Mouse (Mus musculus) ES-CJ7 (cell line): ENCODE measurements around the gene Selenoi.

Experiments used
- DNase-seq: peaks from one replicate; pipeline ENCODE4 v3.0.0; 2011; ENCODE audit warnings: low read depth, low spot score

Gene Selenoi

DNA sequence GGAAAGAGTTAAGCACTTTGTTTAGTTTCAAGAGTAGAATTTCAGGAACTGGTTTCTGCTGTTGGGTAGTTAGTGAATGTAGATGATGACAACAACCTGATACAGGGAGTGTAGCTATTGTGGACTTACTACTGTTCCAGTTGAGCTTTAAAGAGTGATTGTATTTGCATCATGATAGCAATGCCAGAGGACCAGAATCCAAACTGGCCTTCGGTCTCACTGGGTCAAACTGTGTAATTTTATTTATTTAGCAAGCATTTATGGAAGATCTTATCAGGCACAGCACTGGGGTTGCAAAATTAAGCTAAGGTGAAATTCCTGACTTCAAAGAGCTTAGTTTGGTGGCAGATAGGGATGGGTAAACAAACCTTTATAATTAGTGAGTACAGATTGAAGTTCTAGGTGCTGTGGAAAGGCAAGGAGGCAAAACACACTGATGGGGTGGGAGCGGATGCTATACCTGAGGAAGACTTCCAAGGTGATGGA lies 3.3 kb downstream of the Selenoi start:
- no peak for DNase-seq

DNA sequence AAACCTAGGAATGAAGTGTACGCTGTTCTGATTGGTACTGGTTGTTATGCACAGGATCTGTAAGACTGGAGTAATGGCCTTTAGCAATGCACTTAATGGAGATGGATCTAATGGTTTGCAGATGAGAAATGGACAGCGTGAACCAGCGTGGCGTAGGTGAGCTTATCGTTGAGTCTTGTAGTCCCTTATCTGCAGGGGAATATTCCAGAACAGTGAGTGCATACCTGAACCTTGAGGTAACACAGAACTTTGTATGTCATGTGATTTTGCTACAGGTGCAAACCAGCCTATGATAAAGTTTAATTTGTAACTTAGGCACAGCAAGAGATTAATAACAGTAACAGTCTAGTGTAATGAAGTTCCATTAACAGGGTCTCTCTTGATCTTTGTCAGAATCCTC lies 6.2 kb downstream of the Selenoi start:
- DNase-seq = no peak

DNA sequence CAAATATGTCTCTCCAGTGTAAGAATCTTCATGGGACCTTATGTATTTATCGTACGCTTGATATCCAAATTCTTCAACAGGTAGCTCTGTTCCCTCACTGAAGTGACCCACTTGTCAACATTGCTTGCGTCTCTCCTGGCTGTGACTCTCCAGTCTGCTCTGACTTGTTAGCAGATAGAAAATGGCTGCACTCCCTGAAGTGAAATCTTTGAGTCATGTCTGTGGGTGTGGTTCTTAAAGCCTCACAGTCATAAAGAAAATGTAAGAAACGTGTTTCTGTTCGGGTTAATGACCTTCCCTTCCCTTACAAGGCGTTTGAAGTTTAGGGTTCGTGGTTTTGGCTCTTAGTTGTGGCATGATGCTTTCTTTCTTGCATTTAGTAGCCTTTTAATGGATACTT lies 8.2 kb downstream of the Selenoi start:
- no peak for DNase-seq

DNA sequence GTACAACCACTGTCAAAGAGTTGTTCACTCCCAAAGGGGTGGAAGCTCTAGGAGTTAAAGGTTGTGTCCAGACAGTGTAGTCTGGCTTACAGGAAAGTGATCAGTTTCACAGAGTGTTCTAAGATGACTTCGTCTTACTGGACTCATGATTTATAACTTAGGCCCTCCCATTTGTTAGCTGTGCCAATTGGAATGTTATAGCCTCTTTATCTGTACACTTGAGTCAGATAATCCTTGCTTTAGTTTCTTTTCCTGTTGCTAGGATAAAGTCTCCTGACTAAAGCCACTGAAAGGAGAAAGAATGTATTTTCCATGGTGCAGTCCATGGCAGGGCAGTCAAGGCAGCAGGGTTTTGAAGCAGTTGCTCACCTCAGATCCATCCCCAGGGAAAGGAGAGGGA lies 10.0 kb downstream of the Selenoi start:
- DNase-seq = no peak

DNA sequence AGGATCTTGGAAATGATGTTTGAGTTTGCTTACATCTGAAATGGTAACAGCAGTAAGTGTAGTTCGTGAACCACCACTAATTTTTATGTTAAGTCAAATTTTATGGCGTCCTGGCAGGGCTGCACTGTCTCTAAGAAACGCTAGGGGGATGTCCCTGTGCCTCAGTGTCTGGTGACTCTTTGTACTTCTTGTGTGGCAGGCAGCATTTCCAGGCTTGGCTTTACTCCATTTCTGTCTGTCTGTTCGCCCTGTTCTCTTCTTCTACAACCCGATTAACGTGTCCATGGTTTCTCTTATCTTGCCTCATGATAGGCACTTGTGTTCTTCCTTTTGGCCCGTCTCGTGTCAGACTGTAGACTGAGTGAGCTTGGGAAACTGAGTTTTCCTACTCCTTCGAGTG lies 11.4 kb downstream of the Selenoi start:
- DNase-seq = peak; percentile 57

DNA sequence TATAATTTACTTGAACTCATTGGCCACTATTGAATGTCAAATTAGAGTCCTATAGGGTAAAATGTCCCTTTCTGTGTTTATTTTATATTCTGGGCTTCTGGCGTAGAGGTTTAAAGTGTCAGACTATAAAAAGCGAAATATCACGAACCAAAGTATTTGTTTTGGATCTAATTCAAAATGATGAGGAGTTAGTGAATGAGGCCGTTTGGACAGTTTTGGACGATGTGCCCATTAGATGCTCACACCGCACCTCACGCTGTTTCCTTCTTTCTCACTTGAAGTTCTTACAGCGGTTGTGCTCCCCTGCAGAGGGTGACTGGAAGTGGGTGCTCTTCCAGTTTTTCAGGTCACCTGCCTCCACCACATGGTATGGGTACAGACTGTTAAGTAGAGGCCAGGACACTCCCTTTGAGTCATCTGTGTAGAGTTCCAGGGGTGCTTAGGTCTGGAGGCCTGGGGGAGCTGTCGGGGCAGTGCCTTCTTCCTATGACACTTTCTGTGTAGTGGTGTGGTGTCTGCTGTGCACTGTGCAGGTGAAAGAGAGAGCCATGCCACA lies 13.6 kb downstream of the Selenoi start:
- no peak for DNase-seq

DNA sequence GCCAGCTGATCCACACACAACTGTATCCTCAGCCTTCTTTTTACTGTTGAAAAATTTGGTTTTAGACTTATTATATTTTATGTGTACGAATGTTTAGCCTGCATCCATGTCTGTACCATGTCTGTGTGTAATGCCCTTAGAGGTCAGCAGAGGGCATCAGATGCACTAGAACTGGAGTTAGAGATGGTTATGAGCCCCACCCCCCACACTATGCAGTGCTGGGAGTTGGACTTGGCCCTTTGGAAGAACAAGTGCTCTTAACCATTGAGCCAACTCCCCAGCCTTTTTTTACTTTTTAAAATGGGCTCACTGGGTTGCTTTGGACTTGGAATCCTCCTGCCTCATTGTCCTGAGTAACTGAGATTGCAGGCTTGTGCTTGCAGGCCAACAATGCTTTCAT lies 15.3 kb downstream of the Selenoi start:
- peak; percentile 69 for DNase-seq

DNA sequence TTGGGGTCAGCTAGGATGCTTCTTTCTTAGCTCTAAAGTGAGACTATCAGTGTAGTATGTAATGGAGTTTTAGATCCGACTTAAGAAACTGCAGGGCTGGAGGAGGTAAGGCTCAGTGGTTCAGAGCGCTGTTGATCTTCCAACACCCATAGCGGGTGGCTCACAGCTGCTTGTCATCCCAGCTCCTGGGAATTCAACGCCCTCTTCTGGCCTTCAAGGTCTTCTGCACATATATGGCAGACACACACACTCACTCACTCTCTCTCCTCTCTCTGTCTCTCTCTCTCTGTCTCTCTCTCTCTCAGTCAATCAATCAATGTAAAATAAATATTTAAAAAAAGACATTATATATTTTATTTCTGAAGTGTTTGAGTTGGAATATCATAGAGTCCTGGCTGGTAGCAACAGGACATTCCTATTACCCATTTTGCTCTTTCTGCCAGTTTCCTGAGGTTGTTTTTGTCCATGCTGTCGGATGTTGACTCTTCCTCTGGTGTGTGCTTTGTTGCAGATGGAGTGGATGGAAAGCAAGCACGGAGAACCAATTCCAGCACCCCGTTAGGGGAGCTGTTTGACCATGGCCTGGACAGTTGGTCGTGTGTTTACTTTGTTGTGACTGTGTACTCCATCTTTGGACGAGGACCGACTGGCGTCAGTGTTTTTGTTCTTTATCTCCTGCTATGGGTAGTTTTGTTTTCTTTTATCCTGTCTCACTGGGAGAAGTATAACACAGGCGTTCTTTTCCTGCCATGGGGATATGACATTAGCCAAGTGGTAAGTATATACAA lies 23.4 kb downstream of the Selenoi start:
- peak; percentile 12 for DNase-seq

DNA sequence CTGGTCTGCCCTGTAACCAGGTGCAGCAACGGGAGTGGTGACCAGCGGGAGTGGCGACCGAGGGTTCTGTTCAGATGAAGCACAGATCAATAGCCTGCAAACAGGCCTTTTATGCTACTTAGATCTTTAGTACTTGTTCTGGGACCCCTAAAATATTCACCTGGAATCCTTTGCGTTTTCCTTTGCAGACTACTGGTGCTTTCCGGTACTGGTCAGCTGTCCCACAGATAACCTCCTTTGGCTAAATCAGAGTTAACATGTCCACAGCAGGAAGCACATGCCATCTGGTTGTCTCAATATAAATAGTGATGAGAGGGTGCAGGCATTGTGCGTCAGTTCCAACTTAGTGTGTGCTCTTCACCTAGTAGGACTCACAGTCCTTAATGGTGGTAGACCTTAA lies 26.4 kb downstream of the Selenoi start:
- DNase-seq = no peak

DNA sequence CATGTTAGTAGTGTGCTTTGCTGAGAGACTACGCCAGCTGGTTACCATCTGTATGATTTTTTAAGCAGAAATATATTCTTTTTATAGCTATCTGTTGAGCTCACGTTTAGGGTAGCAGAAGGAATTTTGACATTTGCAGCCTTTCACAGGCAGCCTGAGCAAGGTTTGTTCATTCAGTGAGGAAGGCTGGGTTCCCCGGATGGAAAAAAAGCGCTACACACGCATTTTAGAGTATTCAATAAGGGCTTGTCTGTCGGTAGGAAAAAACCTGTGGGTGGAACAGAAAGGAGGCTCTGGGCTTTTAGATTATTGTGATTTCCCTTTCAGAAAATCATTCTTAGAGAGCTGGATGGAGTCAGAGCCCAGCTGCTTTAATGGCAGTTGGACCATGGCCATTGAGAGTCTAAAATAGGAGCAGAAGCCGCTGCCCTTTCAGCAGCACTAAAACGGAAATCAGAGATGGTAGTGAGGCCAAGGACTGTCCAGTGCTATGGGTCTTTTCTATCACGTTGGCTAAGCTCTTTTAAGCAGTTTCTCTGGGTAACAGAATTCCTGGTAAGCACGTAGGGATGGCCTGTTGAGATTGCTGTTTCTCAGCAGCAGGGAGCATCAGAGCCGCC lies 38.3 kb downstream of the Selenoi start:
- DNase-seq = no peak

DNA sequence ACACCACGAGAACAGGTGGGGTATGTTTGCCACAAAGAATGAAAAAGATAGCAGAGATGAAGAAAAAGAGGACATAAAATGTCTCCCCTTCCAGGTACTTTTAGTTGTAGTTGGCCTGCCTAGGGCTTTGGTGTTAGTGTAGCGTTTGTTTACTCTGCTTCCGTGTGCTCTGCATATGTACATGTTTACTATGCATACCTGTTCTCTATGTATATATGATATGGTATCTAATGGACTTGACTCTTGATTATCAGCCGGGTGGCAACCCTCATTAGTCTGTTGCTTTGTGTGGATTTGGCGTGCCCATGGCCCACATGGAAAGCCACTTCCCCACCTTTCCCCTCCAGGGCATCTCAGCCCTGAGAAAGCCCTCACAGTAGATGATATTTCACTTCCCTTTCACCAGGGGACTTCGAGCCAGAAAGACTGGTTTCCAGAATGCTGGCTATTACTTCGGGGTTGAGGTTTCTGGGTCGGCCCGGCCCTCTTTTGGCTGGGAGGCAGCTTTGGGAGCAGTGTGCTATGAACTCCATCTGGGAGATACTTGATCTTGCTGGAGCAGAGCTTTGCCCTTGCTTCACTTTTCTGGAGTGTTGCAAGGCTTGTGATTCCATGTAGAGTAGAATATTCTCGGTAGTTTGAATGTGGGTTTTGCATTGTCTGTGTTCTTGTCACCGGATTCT lies 39.4 kb downstream of the Selenoi start:
- DNase-seq = no peak

DNA sequence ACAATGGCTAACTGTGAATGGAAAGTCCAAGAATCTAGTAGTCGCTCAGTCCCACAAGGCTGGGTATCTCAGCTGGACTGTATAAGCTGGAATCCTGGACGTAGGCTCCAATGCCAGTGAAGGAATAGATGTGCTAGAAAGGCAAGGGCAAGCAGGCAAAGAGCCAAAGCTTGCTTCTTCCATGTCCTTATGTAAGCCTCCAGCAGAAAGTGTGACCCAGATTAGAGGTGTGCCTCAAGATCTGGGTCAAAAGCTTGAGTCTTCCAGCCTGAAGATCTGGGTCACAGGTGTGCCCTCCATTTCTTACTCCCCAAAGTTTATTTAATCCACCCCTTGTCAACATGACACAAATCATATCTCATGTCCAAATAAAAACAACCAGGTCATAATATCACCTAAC lies 44.0 kb downstream of the Selenoi start:
- DNase-seq = no peak

DNA sequence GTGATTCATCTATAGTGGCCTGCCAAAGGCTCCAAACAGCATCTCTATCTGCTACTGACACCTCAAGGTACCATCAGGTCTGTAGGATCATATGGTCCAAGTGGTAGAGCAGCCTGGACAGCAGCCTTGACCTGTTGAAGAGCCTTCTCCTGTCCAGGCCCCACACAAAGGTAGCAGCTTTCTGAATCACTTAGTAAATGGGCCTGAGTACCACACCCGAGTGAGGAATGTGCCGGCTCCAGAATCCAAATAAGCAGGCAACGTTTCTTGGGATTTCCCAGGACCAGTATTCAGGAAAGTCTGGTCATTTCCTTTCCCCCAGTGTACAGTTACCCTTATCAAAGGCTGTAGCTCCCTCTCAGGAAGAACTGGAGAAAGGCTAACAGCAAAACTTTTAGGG lies 46.6 kb downstream of the Selenoi start:
- DNase-seq = peak; percentile 36

DNA sequence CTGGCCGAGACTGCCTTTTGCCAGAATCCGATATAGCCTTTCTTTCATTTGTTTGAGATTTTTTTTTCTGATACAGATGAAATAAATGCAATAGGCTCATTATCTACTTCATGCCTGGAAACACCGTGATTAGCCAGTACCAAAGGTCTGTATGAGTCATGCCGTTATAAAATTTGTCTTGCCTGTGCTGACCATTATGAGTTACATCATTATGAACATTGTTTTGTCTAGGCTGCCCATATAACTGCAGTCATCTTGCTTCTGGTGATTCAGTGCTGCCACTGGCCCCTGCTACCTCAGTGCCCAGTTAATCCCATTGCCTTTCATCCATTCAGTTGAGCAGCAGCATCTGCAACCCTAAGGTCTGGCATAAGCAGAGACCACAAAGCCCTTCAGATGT lies 47.1 kb downstream of the Selenoi start:
- no peak for DNase-seq

DNA sequence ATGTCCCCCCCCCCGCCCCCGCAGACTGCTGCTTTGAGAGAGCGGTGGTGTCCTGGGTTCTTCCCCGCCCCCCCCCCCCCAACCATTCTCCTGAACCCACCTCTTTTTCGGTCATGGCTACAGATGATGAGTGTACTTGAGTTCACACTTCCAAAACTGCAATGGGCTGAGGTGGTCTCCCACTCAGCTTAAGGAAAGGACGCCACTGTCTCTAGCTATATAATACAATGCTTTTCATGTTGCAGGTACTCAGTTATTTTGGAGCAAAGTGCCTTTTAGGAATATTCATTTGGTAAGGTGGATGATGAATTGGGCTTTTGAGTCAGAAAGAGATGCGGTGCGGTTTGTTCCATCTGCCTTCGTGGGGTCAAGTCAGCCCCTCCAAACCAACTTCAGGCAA lies 48.5 kb downstream of the Selenoi start:
- DNase-seq = no peak

DNA sequence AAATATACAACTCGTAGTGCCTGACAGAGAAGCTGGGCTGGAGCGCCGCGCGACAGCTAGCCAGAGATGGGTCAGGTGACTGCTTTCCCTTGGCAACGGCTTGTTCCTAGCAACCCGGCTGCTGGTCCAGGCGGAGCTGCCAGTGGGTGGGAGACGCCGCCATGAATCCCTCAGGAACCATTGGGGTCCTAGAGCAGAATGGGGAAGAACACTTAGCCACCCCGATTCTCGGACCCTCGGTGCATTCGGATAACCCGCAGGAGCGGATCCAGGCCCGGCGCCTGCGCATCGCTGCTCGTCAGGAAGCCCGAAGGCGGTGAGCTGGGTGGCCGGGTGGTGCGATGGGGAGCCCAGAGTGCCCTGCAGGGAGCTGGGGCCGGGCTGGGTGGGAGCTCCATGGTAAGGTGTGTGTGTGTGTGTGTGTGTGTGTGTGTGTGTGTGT lies 48.9 kb downstream of the Selenoi start, which contains the start of gene Drc1:
Drc1 (plus strand) TSS at position 98 of the 442 bp plus-strand sequence.
- peak; percentile 53 for DNase-seq

DNA sequence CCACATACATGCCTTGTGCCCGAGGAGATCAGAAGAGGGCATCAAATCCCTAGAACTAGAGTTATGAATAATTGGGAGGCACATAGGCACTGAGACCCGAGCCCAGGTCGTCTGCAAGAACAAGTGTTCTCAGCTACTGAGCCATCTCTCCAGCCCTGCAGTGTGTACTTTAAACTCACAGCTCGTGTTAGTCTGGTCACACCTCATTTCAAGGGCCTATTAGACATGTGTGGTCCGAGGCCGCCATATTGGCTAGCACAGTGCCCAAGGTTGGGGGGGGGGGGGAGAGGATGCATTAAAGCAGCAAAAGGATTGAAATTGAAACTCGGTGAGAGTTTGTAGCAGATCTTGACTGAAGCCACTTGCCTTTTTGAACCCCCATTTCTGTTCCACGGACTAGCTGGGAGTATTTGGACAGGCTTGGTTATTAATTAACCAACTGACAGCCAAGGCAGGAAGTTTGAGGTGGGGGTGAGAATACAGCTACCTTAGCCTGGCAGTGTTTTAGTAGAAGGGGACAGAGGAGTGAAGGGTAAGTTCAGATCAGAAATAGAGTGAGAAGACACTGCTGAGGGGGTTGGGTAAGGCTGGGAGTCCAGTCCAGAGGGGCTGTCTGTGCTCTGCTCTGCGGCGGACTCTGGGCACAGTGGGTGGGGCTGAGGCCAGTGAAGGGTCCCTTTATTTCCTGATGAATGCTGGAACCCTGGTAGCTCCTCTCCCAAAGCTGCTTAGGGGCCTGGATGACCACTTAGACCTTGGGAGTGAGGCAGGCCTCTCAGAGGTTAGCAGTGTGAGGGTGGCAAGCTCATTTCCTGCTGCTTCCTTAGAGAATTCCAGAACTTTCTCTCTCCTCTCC lies 53.8 kb downstream of the Selenoi start:
- no peak for DNase-seq

DNA sequence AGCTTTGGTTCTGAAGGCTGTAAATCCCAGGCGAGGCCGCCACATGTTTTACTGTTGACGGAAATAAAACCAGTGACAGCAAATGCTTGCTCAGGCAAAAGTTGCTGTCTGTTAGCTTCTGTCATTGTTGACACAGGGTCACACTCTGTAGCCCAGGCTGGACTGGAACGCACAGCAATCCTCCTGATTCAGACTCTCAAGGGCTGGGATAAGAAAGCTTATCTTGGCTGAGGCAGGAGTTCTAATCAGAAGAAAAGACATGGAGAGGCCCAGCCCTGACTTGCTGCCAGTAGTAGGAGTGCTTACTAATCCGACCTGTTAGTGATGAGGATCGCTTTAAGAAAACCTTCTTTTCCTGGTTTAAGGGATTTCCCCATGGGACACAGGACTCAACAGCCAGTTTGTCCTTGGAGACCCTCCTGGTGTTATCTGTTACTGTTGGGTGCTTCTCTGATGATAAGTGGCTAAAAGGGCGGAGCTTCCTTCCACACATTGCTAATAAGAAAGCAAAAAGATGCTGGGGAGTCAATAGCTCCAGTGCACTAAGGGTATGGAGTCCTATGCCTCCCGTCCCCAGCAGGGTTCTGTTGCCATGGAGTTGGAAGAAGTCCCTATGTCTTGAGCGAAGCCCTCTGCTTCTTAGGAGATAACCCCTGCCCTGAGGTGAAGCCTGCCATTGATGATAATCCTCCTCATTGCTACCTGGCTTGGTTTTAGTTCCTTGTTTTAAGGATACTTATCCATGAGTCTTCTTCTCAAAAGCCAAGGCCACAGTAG lies 54.9 kb downstream of the Selenoi start:
- no peak for DNase-seq
